Mouse (Mus musculus): ENCODE measurements around the gene Morf4l1.
"Not testable (repeated sequence)": the region's sequence is repeated elsewhere in the genome, so short reads cannot be mapped to it uniquely, and the experiment has no call there.

Gene Morf4l1

GRCm38 (mm10) chr9:90113651-90114566, 665 bp downstream of the Morf4l1 start:
- in situ Hi-C loops (cut with MboI), result no loop called here

GRCm38 (mm10) chr9:90113151-90113550, 1.4 kb downstream of the Morf4l1 start:
- in situ Hi-C loops (cut with MboI), result no loop called here

GRCm38 (mm10) chr9:90109386-90109785, 5.2 kb downstream of the Morf4l1 start:
- in situ Hi-C loops (cut with MboI), result no loop called here

- in situ Hi-C loops (cut with MboI), result no loop called here
These were observed 6.3 kb downstream of the Morf4l1 start for GRCm38 (mm10) chr9:90108272-90108671.

- in situ Hi-C loops (cut with MboI), result no loop called here
These were observed 7.7 kb downstream of the Morf4l1 start for GRCm38 (mm10) chr9:90106915-90107314.

GRCm38 (mm10) chr9:90105462-90105861, 9.1 kb downstream of the Morf4l1 start:
- in situ Hi-C loops (cut with MboI), result no loop called here

- in situ Hi-C loops (cut with MboI), result no loop called here
These were observed 13.8 kb downstream of the Morf4l1 start for GRCm38 (mm10) chr9:90100760-90101159.

GRCm38 (mm10) chr9:90098934-90099333, 15.6 kb downstream of the Morf4l1 start:
- in situ Hi-C loops (cut with MboI), result no loop called here

- in situ Hi-C loops (cut with MboI), result no loop called here
These were observed 25.1 kb downstream of the Morf4l1 start for GRCm38 (mm10) chr9:90089339-90090104.

- in situ Hi-C loops (cut with MboI), result no loop called here
These were observed 26.6 kb downstream of the Morf4l1 start for GRCm38 (mm10) chr9:90087906-90088485.

GRCm38 (mm10) chr9:90084766-90085468, 29.7 kb downstream of the Morf4l1 start:
- in situ Hi-C loops (cut with MboI), result no loop called here

GRCm38 (mm10) chr9:90084152-90084551, 30.4 kb downstream of the Morf4l1 start:
- in situ Hi-C loops (cut with MboI), result no loop called here

- in situ Hi-C loops (cut with MboI), result no loop called here
These were observed 31.6 kb downstream of the Morf4l1 start for GRCm38 (mm10) chr9:90082992-90083391.

GRCm38 (mm10) chr9:90081961-90082360, 32.6 kb downstream of the Morf4l1 start:
- in situ Hi-C loops (cut with MboI), result not testable (repeated sequence)

GRCm38 (mm10) chr9:90076849-90077461, 37.6 kb downstream of the Morf4l1 start:
- in situ Hi-C loops (cut with MboI), result loop anchor here (10.0 kb wide), 1 partner anchor 252 kb away; no protein-coding TSS in a partner anchor

- in situ Hi-C loops (cut with MboI), result loop anchor here (10.0 kb wide), 1 partner anchor 251 kb away; no protein-coding TSS in a partner anchor
These were observed 38.4 kb downstream of the Morf4l1 start for GRCm38 (mm10) chr9:90076131-90076530.

GRCm38 (mm10) chr9:90075336-90075735, 39.2 kb downstream of the Morf4l1 start:
- in situ Hi-C loops (cut with MboI), result loop anchor here (10.0 kb wide), 1 partner anchor 251 kb away; no protein-coding TSS in a partner anchor

GRCm38 (mm10) chr9:90070174-90070573, 44.4 kb downstream of the Morf4l1 start:
- in situ Hi-C loops (cut with MboI), result loop anchor here (10.0 kb wide), 1 partner anchor 245 kb away; no protein-coding TSS in a partner anchor

- in situ Hi-C loops (cut with MboI), result no loop called here
These were observed 45.1 kb downstream of the Morf4l1 start for GRCm38 (mm10) chr9:90069485-90069884.

- in situ Hi-C loops (cut with MboI), result no loop called here
These were observed 45.8 kb downstream of the Morf4l1 start for GRCm38 (mm10) chr9:90068786-90069185.

GRCm38 (mm10) chr9:90067341-90067740, 47.2 kb downstream of the Morf4l1 start:
- in situ Hi-C loops (cut with MboI), result no loop called here

Data from mature B cell (primary cell).